Mouse (Mus musculus): ENCODE measurements around the gene Scin.

GRCm38 (mm10) chr12:40113605-40114004, 20.4 kb downstream of the Scin start:
- TF ChIP-seq EP300 (IDR thresholded peaks at IDR 0.05; ENCODE audit: insufficient read depth, low read depth, low read length) (no peak), CTCF (IDR thresholded peaks at IDR 0.05) (no peak), POLR2A (IDR thresholded peaks at IDR 0.05; ENCODE audit: insufficient read depth, low read depth, low read length) (no peak)

All from heart, adult 2 months (tissue).